In genomic region chr15:98699190-98700105, GRCm38 (mm10) we compare ENCODE assay signal across 8 mouse cellular contexts. TPM values are rescaled to one million over a fixed set of nuclear protein-coding genes. Genes with fewer than 3 reads are reported as not detected.
DNase-seq lines count a peak whose midpoint lies in the region; ATAC-seq and TF ChIP-seq lines count a peak whose summit lies in the region.

No protein-coding gene starts in this region.

- H3K4me2 ChIP-seq in hindbrain, embryonic 16.5 days (ENCODE audit: low read length): peak overlapping the region; percentile 82

- H3K4me1 ChIP-seq in hindbrain, embryonic 16.5 days (ENCODE audit: control insufficient read depth, insufficient read depth, low read depth, low read length): 0 out of 2 replicates have a peak, but pooled peaks cover 2% of the 10 kb centered on the region

- peak; percentile 65 for ATAC-seq in Patski
- peak; percentile 97 for ATAC-seq in hindbrain, embryonic 16.5 days

- in situ Hi-C loops in Patski (cut with MboI; ENCODE audit: low pct_unique_long_range_greater_than_20kb): loop anchor here (5.0 kb wide), 1 partner anchor 32 kb away; no protein-coding TSS in a partner anchor

- no peak for DNase-seq in Patski (ENCODE audit: low read depth, low spot score)
- peak; percentile 92 to 95 for DNase-seq in cerebellum, postnatal 25 days
- peak; percentile 82 for DNase-seq in gastrocnemius, adult 18-20 months (ENCODE audit: low spot score)
- peak; percentile 96 to 97 for DNase-seq in left cerebral cortex, adult 18-20 months (ENCODE audit: low spot score in 2 of 2)
- DNase-seq in lung, postnatal 4 days: peak; percentile 86 to 90
- peak; percentile 79 for DNase-seq in retina, postnatal 7 days (ENCODE audit: low read depth, low spot score)
- DNase-seq in urinary bladder, adult 18-20 months (ENCODE audit: low spot score in 2 of 2): peak; percentile 70 to 80

- H3K27me3 ChIP-seq in Patski: no peaks in the 10 kb centered on the region
- peaks cover 14% of the 10 kb centered on the region for H3K27me3 ChIP-seq in hindbrain, embryonic 16.5 days (replicated peaks; ENCODE audit: control insufficient read depth, insufficient read depth, low read length)

- H3K4me3 ChIP-seq in hindbrain, embryonic 16.5 days (ENCODE audit: low read length): peak overlapping the region; percentile 53

- no peaks in the 10 kb centered on the region for H3K36me3 ChIP-seq in hindbrain, embryonic 16.5 days (ENCODE audit: control insufficient read depth, insufficient read depth, low read length)

- H3K9ac ChIP-seq in hindbrain, embryonic 16.5 days (ENCODE audit: low read depth, low read length): peak overlapping the region; percentile 75

- 3% methylated on average over 40 of the region's 40 CpGs for WGBS in hindbrain, embryonic 16.5 days

- POLR2A ChIA-PET in Patski (lab: Charles Lee): no interaction called here

- peak overlapping the region; percentile 82 for H3K27ac ChIP-seq in hindbrain, embryonic 16.5 days (ENCODE audit: low read depth, low read length)

- CTCF ChIA-PET in Patski (lab: Charles Lee): interaction anchor here (1.1 to 3.3 kb wide), 10 partner anchors 8 to 46 kb away, joined by 3 to 16 read pairs (median 4); partner anchors contain the start of genes Ccdc65 and Ddx23

- no peaks in the 10 kb centered on the region for H3K9me3 ChIP-seq in hindbrain, embryonic 16.5 days (ENCODE audit: control insufficient read depth, low read length)

- TF ChIP-seq CTCF in Patski (IDR thresholded peaks at IDR 0.05): peak; percentile 99

RNA-seq across cellular contexts. Expression of gene Ccdc65, which starts 8.6 kb away (rescaled TPM):
- 7.6 TPM for polyA plus RNA-seq in Patski (2021)
- not detected for total RNA-seq in gastrocnemius, adult 18-20 months (2021)
- 7.9 and 9.0 TPM in 2 replicates for polyA plus RNA-seq in hindbrain, embryonic 16.5 days (2015; fragmentation: Nextera tagmentation; extraction: Ambion mirVana)
- 10 to 100 TPM in 1 of 2 experiments, 1 to 10 TPM in 1; 9.5 to 10.5 TPM for total RNA-seq in left cerebral cortex, adult 18-20 months (2021)

RNA-seq across cellular contexts. Expression of gene Rnd1, which starts 22.2 kb away (rescaled TPM):
- polyA plus RNA-seq in Patski (2021): 14.8 TPM
- 1 to 10 TPM; 2.8 to 3.2 TPM for total RNA-seq in gastrocnemius, adult 18-20 months (2021)
- 12.6 and 16.7 TPM in 2 replicates for polyA plus RNA-seq in hindbrain, embryonic 16.5 days (2015; fragmentation: Nextera tagmentation; extraction: Ambion mirVana)
- total RNA-seq in left cerebral cortex, adult 18-20 months (2021): 10 to 100 TPM; 24.4 to 30.7 TPM

RNA-seq across cellular contexts. Expression of gene Fkbp11, which starts 28.6 kb away (rescaled TPM):
- polyA plus RNA-seq in Patski (2021): 0.41 TPM
- 1 to 10 TPM in 1 of 2 experiments, under 1 TPM in 1; 0.80 to 1.1 TPM for total RNA-seq in gastrocnemius, adult 18-20 months (2021)
- 6.3 and 8.9 TPM in 2 replicates for polyA plus RNA-seq in hindbrain, embryonic 16.5 days (2015; fragmentation: Nextera tagmentation; extraction: Ambion mirVana)
- 1 to 10 TPM; 1.9 to 2.6 TPM for total RNA-seq in left cerebral cortex, adult 18-20 months (2021)

RNA-seq across cellular contexts. Expression of gene Ddx23, which starts 36.8 kb away (rescaled TPM):
- 109 TPM for polyA plus RNA-seq in Patski (2021)
- total RNA-seq in gastrocnemius, adult 18-20 months (2021): 10 to 100 TPM; 65.7 to 83.1 TPM
- polyA plus RNA-seq in hindbrain, embryonic 16.5 days (2015; fragmentation: Nextera tagmentation; extraction: Ambion mirVana): 17.8 and 19.7 TPM in 2 replicates
- 10 to 100 TPM; 86.9 to 90.6 TPM for total RNA-seq in left cerebral cortex, adult 18-20 months (2021)

Comparison
In these comparisons a context has a peak if more than half of its experiments do, and no peak if none do; other contexts are left out.
1. RNA of gene Ccdc65, which starts 8.6 kb away (total RNA-seq): 9.5 to 10.5 TPM in left cerebral cortex, adult 18-20 months; not detected in gastrocnemius, adult 18-20 months; every median in the first group is over 10 times any median in the second.
2. RNA of gene Rnd1, which starts 22.2 kb away (total RNA-seq): 24.4 to 30.7 TPM in left cerebral cortex, adult 18-20 months; 2.8 to 3.2 TPM in gastrocnemius, adult 18-20 months; every median in the first group is over 4 times any median in the second.